8 mouse cellular contexts compared by ENCODE assay signal in the genomic region with DNA sequence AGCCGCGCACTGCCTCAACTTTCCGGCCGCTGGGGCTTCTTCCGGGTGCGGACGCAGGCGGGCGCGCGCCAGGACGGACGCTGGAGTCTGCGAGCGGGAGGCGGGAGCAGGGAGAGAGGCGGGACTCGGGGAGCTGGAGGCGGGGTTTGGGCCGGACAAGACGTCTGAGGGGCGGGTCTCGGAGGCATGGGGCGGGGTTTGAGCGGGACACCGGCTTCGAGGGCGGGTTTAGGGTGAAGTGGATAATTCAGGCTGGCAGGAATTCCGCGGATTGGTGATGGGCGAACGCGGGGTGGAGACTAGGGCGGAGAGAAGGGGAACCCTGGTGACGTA. TPM values are rescaled to one million over a fixed set of nuclear protein-coding genes. Genes with fewer than 3 reads are reported as not detected.
DNase-seq lines count a peak whose midpoint lies in the region; ATAC-seq and TF ChIP-seq lines count a peak whose summit lies in the region.

No protein-coding gene starts in this region.

- peak; percentile 98 for DNase-seq in 416B (ENCODE audit: low read depth)
- DNase-seq in heart, adult 9 months (ENCODE audit: low spot score in 2 of 2), result peak; percentile 94 to 97
- DNase-seq in monocyte, adult 2 months (ENCODE audit: low read depth in 1 of 2, low spot score in 2 of 2), result peak; percentile 75 to 92
- peak; percentile 93 for DNase-seq in spleen, postnatal 36 days (ENCODE audit: low spot score in 2 of 2)

- H3K27ac ChIP-seq in bone marrow, adult 2 months (ENCODE audit: control insufficient read depth, insufficient read depth, low read depth, low read length, poor library complexity), result peak overlapping the region; percentile 94
- peak overlapping the region; percentile 96 for H3K27ac ChIP-seq in embryonic facial prominence, embryonic 15.5 days (replicated peaks)
- peak overlapping the region; percentile 94 for H3K27ac ChIP-seq in kidney, embryonic 14.5 days (ENCODE audit: low read depth, low read length)
- H3K27ac ChIP-seq in limb, embryonic 15.5 days, result peak overlapping the region; percentile 95

- no peaks in the 10 kb centered on the region for H3K27me3 ChIP-seq in embryonic facial prominence, embryonic 15.5 days
- no peaks in the 10 kb centered on the region for H3K27me3 ChIP-seq in kidney, embryonic 14.5 days (ENCODE audit: control insufficient read depth, insufficient read depth, low read length)
- H3K27me3 ChIP-seq in limb, embryonic 15.5 days, result no peaks in the 10 kb centered on the region

- ATAC-seq in embryonic facial prominence, embryonic 15.5 days (ENCODE audit: insufficient number of reproducible peaks, low FRiP score, low TSS enrichment, low read depth), result peak; percentile 97
- peak; percentile 96 for ATAC-seq in kidney, embryonic 14.5 days (ENCODE audit: low FRiP score, low TSS enrichment)
- ATAC-seq in limb, embryonic 15.5 days (ENCODE audit: insufficient number of reproducible peaks, low FRiP score, low TSS enrichment, low read depth), result peak; percentile 95

- peak; percentile 52; the same call in 1 of the 2 replicates for TF ChIP-seq POLR2A in bone marrow, adult 2 months (IDR thresholded peaks at IDR 0.05; ENCODE audit: borderline replicate concordance, control insufficient read depth, low read depth, low read length)

- H3K4me1 ChIP-seq in bone marrow, adult 2 months (ENCODE audit: control insufficient read depth, insufficient read depth, low read length), result no peaks in the 10 kb centered on the region
- peaks cover 5% of the 10 kb centered on the region; the same call in 1 of the 2 replicates for H3K4me1 ChIP-seq in embryonic facial prominence, embryonic 15.5 days
- 0 out of 2 replicates have a peak, but pooled peaks cover 5% of the 10 kb centered on the region for H3K4me1 ChIP-seq in kidney, embryonic 14.5 days (ENCODE audit: control insufficient read depth, insufficient read depth, low read length)
- H3K4me1 ChIP-seq in limb, embryonic 15.5 days, result peaks cover 6% of the 10 kb centered on the region; the same call in 1 of the 2 replicates

- H3K36me3 ChIP-seq in embryonic facial prominence, embryonic 15.5 days, result no peaks in the 10 kb centered on the region
- peaks cover 8% of the 10 kb centered on the region for H3K36me3 ChIP-seq in kidney, embryonic 14.5 days (ENCODE audit: control insufficient read depth, insufficient read depth, low read length)
- H3K36me3 ChIP-seq in limb, embryonic 15.5 days, result peaks cover 9% of the 10 kb centered on the region

- peak overlapping the region; percentile 77 for H3K9ac ChIP-seq in embryonic facial prominence, embryonic 15.5 days
- peak overlapping the region; percentile 89 for H3K9ac ChIP-seq in kidney, embryonic 14.5 days (ENCODE audit: low read depth, low read length)
- peak overlapping the region; percentile 68 for H3K9ac ChIP-seq in limb, embryonic 15.5 days

- H3K9me3 ChIP-seq in embryonic facial prominence, embryonic 15.5 days (replicated peaks), result no peaks in the 10 kb centered on the region
- H3K9me3 ChIP-seq in kidney, embryonic 14.5 days (ENCODE audit: control insufficient read depth, low read length), result no peaks in the 10 kb centered on the region
- no peaks in the 10 kb centered on the region for H3K9me3 ChIP-seq in limb, embryonic 15.5 days

- H3K4me3 ChIP-seq in bone marrow, adult 2 months (replicated peaks; ENCODE audit: control insufficient read depth, low read depth, low read length), result peak overlapping the region; percentile 82
- peak overlapping the region; percentile 80 for H3K4me3 ChIP-seq in embryonic facial prominence, embryonic 15.5 days (replicated peaks)
- H3K4me3 ChIP-seq in kidney, embryonic 14.5 days (ENCODE audit: low read length), result peak overlapping the region; percentile 82
- peak overlapping the region; percentile 79 for H3K4me3 ChIP-seq in limb, embryonic 15.5 days

- no peak for TF ChIP-seq CTCF in bone marrow, adult 2 months (IDR thresholded peaks at IDR 0.05; ENCODE audit: control insufficient read depth, insufficient read depth, low read length)

- under 1% methylated on average over 35 of the region's 35 CpGs for WGBS in bone marrow, adult 2 months
- WGBS in embryonic facial prominence, embryonic 15.5 days, result under 1% methylated on average over 35 of the region's 35 CpGs
- under 1% methylated on average over 35 of the region's 35 CpGs for WGBS in kidney, embryonic 14.5 days
- 0% methylated on average over 35 of the region's 35 CpGs for WGBS in limb, embryonic 15.5 days

- H3K4me2 ChIP-seq in embryonic facial prominence, embryonic 15.5 days (replicated peaks), result peak overlapping the region; percentile 52
- peak overlapping the region; percentile 43; the same call in 1 of the 2 replicates for H3K4me2 ChIP-seq in kidney, embryonic 14.5 days (replicated peaks; ENCODE audit: low read depth, low read length)
- H3K4me2 ChIP-seq in limb, embryonic 15.5 days, result peak overlapping the region; percentile 52

RNA-seq across cellular contexts. Expression of a gene that starts 0.4 kb away (rescaled TPM):
- 5.9 and 10.9 TPM in 2 replicates for polyA plus RNA-seq in bone marrow, adult 2 months (2011; ENCODE audit: insufficient read depth, insufficient read length, low replicate concordance, missing spikeins)
- polyA plus RNA-seq in embryonic facial prominence, embryonic 15.5 days (2015; fragmentation: Nextera tagmentation; extraction: Ambion mirVana), result 9.4 and 10.9 TPM in 2 replicates
- 9.4 and 18.8 TPM in 2 replicates for polyA plus RNA-seq in kidney, embryonic 14.5 days (2014; fragmentation: Nextera tagmentation; extraction: Ambion mirVana)
- 8.5 and 9.3 TPM in 2 replicates for polyA plus RNA-seq in limb, embryonic 15.5 days (2015; fragmentation: Nextera tagmentation; extraction: Ambion mirVana)

RNA-seq across cellular contexts. Expression of a gene that starts 33.3 kb away (rescaled TPM):
- 40.9 and 42.6 TPM in 2 replicates for polyA plus RNA-seq in bone marrow, adult 2 months (2011; ENCODE audit: insufficient read depth, insufficient read length, low replicate concordance, missing spikeins)
- polyA plus RNA-seq in embryonic facial prominence, embryonic 15.5 days (2015; fragmentation: Nextera tagmentation; extraction: Ambion mirVana), result 83.2 and 84.7 TPM in 2 replicates
- polyA plus RNA-seq in kidney, embryonic 14.5 days (2014; fragmentation: Nextera tagmentation; extraction: Ambion mirVana), result 155 and 171 TPM in 2 replicates
- polyA plus RNA-seq in limb, embryonic 15.5 days (2015; fragmentation: Nextera tagmentation; extraction: Ambion mirVana), result 75.8 and 89.4 TPM in 2 replicates

Comparison
In these comparisons a context has a peak if more than half of its experiments do, and no peak if none do; other contexts are left out.
1. Peak in every context shown above with its lines: DNase-seq, ATAC-seq, H3K4me3 ChIP-seq and H3K27ac ChIP-seq.